Comparison of ENCODE assay signal across 26 mouse cellular contexts in the genomic region with DNA sequence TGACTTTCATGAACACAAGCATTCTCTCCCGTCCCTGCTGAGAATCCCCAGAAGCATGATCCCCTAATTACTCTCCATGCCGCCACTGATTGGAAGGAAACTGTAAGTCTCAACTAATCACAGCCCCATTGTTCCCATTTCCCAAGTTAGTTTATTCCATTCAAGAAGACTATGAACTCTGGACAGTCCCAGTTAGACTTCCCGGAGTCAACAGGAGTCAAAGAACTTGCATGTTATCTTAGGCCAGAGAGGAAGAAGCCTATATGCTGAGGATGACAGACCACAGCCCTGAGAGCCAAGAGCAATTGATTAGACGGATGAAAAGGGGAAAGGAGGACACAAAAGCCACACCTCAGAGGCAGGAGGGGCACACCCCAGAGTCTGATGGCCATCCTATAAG.
DNase-seq lines count a peak whose midpoint lies in the region; ATAC-seq and TF ChIP-seq lines count a peak whose summit lies in the region.
"Had no signal": no experiment of that assay in that cellular context is flagged by ENCODE, and none has a peak within 500 bp of the region (broad histone marks: within the 10 kb centered on the region; RNA-seq: fewer than 3 reads in every experiment).

No protein-coding gene starts in this region.

- no peak overlapping the region for H3K4me2 ChIP-seq in heart, embryonic 12.5 days
- no peak overlapping the region for H3K4me2 ChIP-seq in kidney, embryonic 15.5 days
- H3K4me2 ChIP-seq in kidney, embryonic 16.5 days (replicated peaks; ENCODE audit: low read depth, low read length), result no peak overlapping the region
- H3K4me2 ChIP-seq in lung, embryonic 14.5 days, result no peak overlapping the region
- H3K4me2 ChIP-seq: embryonic facial prominence, embryonic 12.5 days; forebrain, embryonic 15.5 days; hindbrain, embryonic 13.5 days; limb, embryonic 12.5 days; liver, embryonic 15.5 days; midbrain, embryonic 11.5 days; stomach, embryonic 15.5 days had no signal

- H3K36me3 ChIP-seq in heart, embryonic 12.5 days, result no peaks in the 10 kb centered on the region
- 0 out of 2 replicates have a peak, but pooled peaks cover 4% of the 10 kb centered on the region for H3K36me3 ChIP-seq in kidney, embryonic 15.5 days
- H3K36me3 ChIP-seq in kidney, embryonic 16.5 days (ENCODE audit: insufficient read depth, low read length), result no peaks in the 10 kb centered on the region
- peaks cover 10% of the 10 kb centered on the region for H3K36me3 ChIP-seq in lung, embryonic 14.5 days (ENCODE audit: insufficient read depth)
- H3K36me3 ChIP-seq: liver, embryonic 15.5 days; stomach, embryonic 15.5 days had no signal

- DNase-seq in heart, postnatal 25 days (ENCODE audit: low spot score), result no peak
- DNase-seq in lung, embryonic 14.5 days, result peak; percentile 39
- no peak for DNase-seq in lung, postnatal 36 days
- DNase-seq: adrenal gland, postnatal 25 days; cerebellum, adult 11-12 months; cerebellum, adult 9-11 months; embryo, embryonic 11 days; gastrocnemius, postnatal 25 days; kidney, adult 8-10 months; kidney, postnatal 14 days; right cerebral cortex, postnatal 25 days had no signal

- no peaks in the 10 kb centered on the region for H3K9me3 ChIP-seq in heart, embryonic 12.5 days (replicated peaks)
- no peaks in the 10 kb centered on the region for H3K9me3 ChIP-seq in kidney, embryonic 15.5 days (replicated peaks)
- H3K9me3 ChIP-seq in kidney, embryonic 16.5 days (ENCODE audit: low read length), result no peaks in the 10 kb centered on the region
- H3K9me3 ChIP-seq in lung, embryonic 14.5 days (ENCODE audit: low read depth, low read length), result no peaks in the 10 kb centered on the region
- H3K9me3 ChIP-seq: embryonic facial prominence, embryonic 12.5 days; forebrain, embryonic 10.5 days; forebrain, embryonic 15.5 days; hindbrain, embryonic 13.5 days; limb, embryonic 12.5 days; liver, embryonic 15.5 days; stomach, embryonic 15.5 days had no signal

- peaks cover 53% of the 10 kb centered on the region for H3K4me1 ChIP-seq in heart, embryonic 12.5 days (replicated peaks)
- peaks cover 28% of the 10 kb centered on the region for H3K4me1 ChIP-seq in kidney, embryonic 15.5 days
- peaks cover 13% of the 10 kb centered on the region for H3K4me1 ChIP-seq in kidney, embryonic 16.5 days (ENCODE audit: insufficient read depth, low read length)
- H3K4me1 ChIP-seq in lung, embryonic 14.5 days (ENCODE audit: insufficient read depth), result peaks cover 7% of the 10 kb centered on the region
- peaks cover 31% of the 10 kb centered on the region for H3K4me1 ChIP-seq in embryonic fibroblast, embryonic 13.5 days (ENCODE audit: control insufficient read depth, insufficient read depth, low read length)
- H3K4me1 ChIP-seq: liver, embryonic 15.5 days; stomach, embryonic 15.5 days had no signal

- no peak for TF ChIP-seq CTCF in lung, embryonic 14.5 days (IDR thresholded peaks at IDR 0.05; ENCODE audit: low read depth)
- TF ChIP-seq CTCF in embryonic fibroblast, embryonic 13.5 days (IDR thresholded peaks at IDR 0.05; ENCODE audit: borderline replicate concordance, insufficient read depth, low read length), result no peak

- 0 out of 2 replicates have a peak, but pooled peaks have one; percentile 17 for ATAC-seq in heart, embryonic 12.5 days (ENCODE audit: insufficient number of reproducible peaks, low FRiP score)
- ATAC-seq in kidney, embryonic 15.5 days (replicated peaks; ENCODE audit: low FRiP score), result no peak
- no peak for ATAC-seq in kidney, embryonic 16.5 days (ENCODE audit: low FRiP score, low TSS enrichment)
- ATAC-seq in lung, embryonic 14.5 days (ENCODE audit: insufficient read depth), result peak; percentile 10; the same call in 1 of the 2 replicates
- no peak for ATAC-seq in CD4-positive, CD25-positive, alpha-beta regulatory T cell, adult 4 months
- ATAC-seq: forebrain, embryonic 15.5 days; intestine, embryonic 16.5 days; midbrain, embryonic 16.5 days had no signal

- no peak overlapping the region for H3K9ac ChIP-seq in heart, embryonic 12.5 days
- no peak overlapping the region for H3K9ac ChIP-seq in kidney, embryonic 15.5 days
- no peak overlapping the region for H3K9ac ChIP-seq in kidney, embryonic 16.5 days (replicated peaks; ENCODE audit: low read length)
- H3K9ac ChIP-seq in lung, embryonic 14.5 days, result no peak overlapping the region
- H3K9ac ChIP-seq: embryonic facial prominence, embryonic 12.5 days; forebrain, embryonic 15.5 days; hindbrain, embryonic 13.5 days; limb, embryonic 12.5 days; liver, embryonic 15.5 days; stomach, embryonic 15.5 days had no signal

- no peaks in the 10 kb centered on the region for H3K27me3 ChIP-seq in heart, embryonic 12.5 days (replicated peaks)
- H3K27me3 ChIP-seq in kidney, embryonic 15.5 days, result no peaks in the 10 kb centered on the region
- no peaks in the 10 kb centered on the region for H3K27me3 ChIP-seq in kidney, embryonic 16.5 days (ENCODE audit: insufficient read depth, low read length)
- H3K27me3 ChIP-seq in lung, embryonic 14.5 days (ENCODE audit: insufficient read depth, low read length), result no peaks in the 10 kb centered on the region
- H3K27me3 ChIP-seq: embryonic facial prominence, embryonic 12.5 days; forebrain, embryonic 15.5 days; hindbrain, embryonic 13.5 days; limb, embryonic 12.5 days; liver, embryonic 15.5 days; stomach, embryonic 15.5 days had no signal

- intact Hi-C loops in heart, postnatal 25 days (cut with DNase I), result no loop called here

- no peak overlapping the region for H3K4me3 ChIP-seq in heart, embryonic 12.5 days
- H3K4me3 ChIP-seq in kidney, embryonic 15.5 days (replicated peaks), result no peak overlapping the region
- no peak overlapping the region for H3K4me3 ChIP-seq in kidney, embryonic 16.5 days (ENCODE audit: low read length)
- no peak overlapping the region for H3K4me3 ChIP-seq in lung, embryonic 14.5 days (ENCODE audit: low read depth, low read length)
- no peak overlapping the region for H3K4me3 ChIP-seq in embryonic fibroblast, embryonic 13.5 days (ENCODE audit: insufficient read depth, low read length)
- H3K4me3 ChIP-seq: embryonic facial prominence, embryonic 12.5 days; forebrain, embryonic 10.5 days; forebrain, embryonic 15.5 days; hindbrain, embryonic 13.5 days; limb, embryonic 12.5 days; liver, embryonic 15.5 days; stomach, embryonic 15.5 days had no signal

- 51% methylated on average over 4 of the region's 4 CpGs for WGBS in heart, embryonic 12.5 days
- WGBS in kidney, embryonic 15.5 days, result 75% methylated on average over 4 of the region's 4 CpGs
- 77% methylated on average over 4 of the region's 4 CpGs for WGBS in kidney, embryonic 16.5 days
- WGBS in lung, embryonic 14.5 days, result 65% methylated on average over 4 of the region's 4 CpGs

- no peak overlapping the region for H3K27ac ChIP-seq in heart, embryonic 12.5 days (ENCODE audit: poor library complexity, severe bottlenecking)
- peak overlapping the region; percentile 9; the same call in 1 of the 2 replicates for H3K27ac ChIP-seq in kidney, embryonic 15.5 days
- no peak overlapping the region for H3K27ac ChIP-seq in kidney, embryonic 16.5 days (ENCODE audit: low read length)
- H3K27ac ChIP-seq in lung, embryonic 14.5 days (ENCODE audit: low read depth), result peak overlapping the region; percentile 24; the same call in 1 of the 2 replicates
- H3K27ac ChIP-seq in embryonic fibroblast, embryonic 13.5 days (ENCODE audit: insufficient read depth, low read length), result peak overlapping the region; percentile 97; the same call in 1 of the 2 replicates
- H3K27ac ChIP-seq: forebrain, embryonic 10.5 days; forebrain, embryonic 15.5 days; hindbrain, embryonic 13.5 days; liver, embryonic 15.5 days; stomach, embryonic 15.5 days had no signal

- no peak for TF ChIP-seq POLR2A in embryonic fibroblast, embryonic 13.5 days (IDR thresholded peaks at IDR 0.05; ENCODE audit: low read depth, low read length)

Comparison
In these comparisons a context has a peak if more than half of its experiments do, and no peak if none do; other contexts are left out.
1. H3K27ac ChIP-seq: peak in kidney, embryonic 15.5 days (single experiment), lung, embryonic 14.5 days (single experiment) and embryonic fibroblast, embryonic 13.5 days (single experiment); none in heart, embryonic 12.5 days (single experiment) and kidney, embryonic 16.5 days (single experiment).
2. ATAC-seq: peak in heart, embryonic 12.5 days (single experiment) and lung, embryonic 14.5 days (single experiment); none in kidney, embryonic 15.5 days (single experiment), kidney, embryonic 16.5 days (single experiment) and CD4-positive, CD25-positive, alpha-beta regulatory T cell, adult 4 months (single experiment).